Mouse (Mus musculus) yolk sac, embryonic 10.5 days (tissue): ENCODE measurements around the gene Nrtn.

Source experiments
- DNase-seq: peaks from one replicate; pipeline ENCODE4 v3.0.0-alpha.2; 2017; ENCODE audit warnings: low spot score

Gene Nrtn

GRCm38 (mm10) chr17:56722441-56722840 lies 34.9 kb downstream of the Nrtn start:
- no peak for DNase-seq

- peak; percentile 95 for DNase-seq
Observed at GRCm38 (mm10) chr17:56717363-56718058, 39.8 kb downstream of the Nrtn start, which contains the start of the genes Ndufa11 and Vmac. Gene Ndufa11 (plus strand): TSS chr17:56717767. Gene Vmac (minus strand): TSS chr17:56718022.

DNA sequence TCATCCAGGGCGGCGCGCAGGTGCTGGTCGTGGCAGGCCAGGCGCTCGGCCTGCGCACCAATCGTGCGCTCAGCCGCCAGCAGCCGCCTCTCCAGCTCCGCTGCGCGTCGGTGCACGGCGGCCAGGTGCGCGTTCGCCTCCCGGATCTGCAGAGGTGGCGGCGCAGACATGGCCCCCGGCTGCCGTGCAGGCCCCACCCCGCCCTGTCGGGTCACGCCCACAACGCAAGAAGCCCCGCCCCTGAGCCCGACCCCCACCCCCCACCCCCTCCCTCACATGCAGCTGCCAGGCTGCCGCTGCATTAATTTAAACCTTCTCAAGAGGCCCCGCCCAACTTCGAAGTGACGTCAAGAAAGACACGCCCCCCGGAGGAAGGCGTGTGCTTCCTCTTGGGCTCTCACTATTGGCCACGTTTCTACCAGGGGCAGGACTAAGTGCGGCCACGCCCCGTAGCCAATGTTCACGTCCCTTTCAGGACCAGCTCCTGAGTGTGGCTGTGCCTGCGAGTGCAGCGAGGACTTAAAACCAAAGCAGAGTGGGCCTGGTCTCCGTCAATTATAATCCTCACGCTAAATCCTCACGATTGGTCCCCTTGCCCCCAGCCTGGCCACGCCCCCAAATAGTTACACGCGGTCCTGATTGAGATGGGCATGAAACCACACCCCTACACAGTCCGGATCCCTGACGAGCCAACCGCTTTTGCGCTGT lies 40.5 kb downstream of the Nrtn start:
- DNase-seq = peak; percentile 99

DNA sequence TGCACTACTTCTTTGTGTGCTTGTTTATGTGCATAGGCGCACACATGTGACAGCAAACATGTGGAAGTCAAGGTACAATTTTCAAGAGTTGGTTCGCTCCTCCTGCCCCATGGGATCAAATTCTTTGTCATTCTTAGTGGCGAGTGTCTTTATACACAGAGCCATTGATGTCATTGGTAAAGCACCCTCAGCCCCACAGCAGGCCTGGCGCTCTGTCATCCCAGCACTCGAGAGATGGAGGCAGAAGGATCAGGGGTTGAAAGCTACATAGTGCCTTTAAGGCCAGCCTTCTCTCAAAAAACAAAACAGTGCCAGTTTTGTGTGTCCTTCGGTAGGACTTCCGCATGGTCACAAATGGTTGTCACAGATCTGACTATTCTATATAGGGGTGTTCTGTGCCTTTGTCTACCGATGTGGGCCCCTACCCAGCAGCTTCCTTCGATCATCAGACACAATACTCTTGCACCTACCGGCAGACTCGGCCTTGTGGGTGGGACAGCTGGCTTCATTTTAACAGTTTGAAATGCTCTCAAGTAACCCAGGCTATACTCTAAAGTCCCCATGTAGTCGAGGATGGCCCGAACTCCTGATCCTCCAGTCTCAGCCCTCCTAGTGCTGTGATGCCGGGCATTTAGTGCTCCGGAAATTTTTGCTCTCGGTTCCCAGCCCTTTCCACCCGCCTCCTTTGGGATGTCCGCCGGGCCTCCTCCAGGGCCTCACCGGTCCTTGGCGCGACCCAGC lies 41.2 kb downstream of the Nrtn start:
- no peak for DNase-seq

- no peak for DNase-seq
Observed at GRCm38 (mm10) chr17:56715360-56715759, 42.0 kb downstream of the Nrtn start.

- DNase-seq = no peak
Observed at GRCm38 (mm10) chr17:56709708-56710107, 47.6 kb downstream of the Nrtn start.

DNA sequence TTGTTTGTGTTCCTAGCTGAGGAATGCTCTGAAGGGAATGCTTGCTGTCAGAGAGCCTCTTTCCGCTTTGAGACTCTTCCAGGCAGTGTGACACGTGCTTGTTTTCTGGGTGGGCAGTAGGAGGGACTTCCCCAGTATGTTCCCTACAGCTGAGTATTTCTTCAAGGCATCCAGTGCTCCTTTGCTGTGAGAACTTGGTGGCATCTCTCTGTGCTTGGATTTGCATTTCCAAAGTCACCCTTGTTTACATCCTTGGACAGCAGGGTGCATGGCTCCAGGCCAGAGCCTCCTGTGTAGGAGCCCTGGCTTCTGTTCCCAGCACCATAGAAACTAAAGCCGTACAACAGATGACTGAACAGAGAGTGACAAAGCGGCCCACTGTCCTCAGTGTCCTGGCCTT lies 48.6 kb downstream of the Nrtn start:
- no peak for DNase-seq

DNA sequence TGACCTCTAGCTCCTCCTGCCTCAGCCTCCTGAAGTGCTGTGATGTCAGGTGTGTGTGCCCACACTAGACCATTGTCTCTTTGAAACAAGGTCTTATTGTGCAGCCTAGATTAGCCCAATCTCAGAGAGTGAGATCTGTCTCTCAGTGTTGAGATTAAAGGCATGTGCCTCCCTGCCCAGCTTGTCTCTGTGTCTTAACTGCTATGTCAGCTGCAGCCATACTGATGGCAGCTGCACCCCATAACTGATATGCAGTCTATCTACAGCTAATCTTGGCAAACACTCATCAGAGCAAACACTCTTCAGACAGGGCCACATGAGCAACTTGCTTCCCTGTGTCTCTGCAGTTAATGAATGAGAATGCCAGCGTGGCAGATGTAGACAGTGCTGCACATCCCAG lies 50.8 kb downstream of the Nrtn start:
- no peak for DNase-seq

DNA sequence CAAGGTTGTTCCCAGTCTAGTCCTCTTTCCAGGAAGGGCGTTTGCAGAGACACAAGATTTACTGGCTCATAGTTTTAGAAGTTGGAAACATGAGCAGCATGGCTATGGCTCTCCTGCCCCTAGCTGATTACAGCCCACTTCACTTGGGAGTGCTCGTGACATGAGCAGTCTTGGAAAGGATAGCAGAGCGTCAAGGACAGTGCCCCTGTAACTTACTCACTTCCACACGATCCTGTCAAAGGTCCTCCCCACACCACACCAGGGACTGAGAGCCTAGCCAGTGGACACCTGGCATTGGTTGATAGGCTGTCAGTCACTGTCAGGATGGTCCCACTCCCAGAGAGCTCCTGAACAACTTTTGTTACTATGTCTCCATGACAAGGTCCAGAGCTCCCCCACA lies 54.3 kb downstream of the Nrtn start:
- no peak for DNase-seq
